Mouse (Mus musculus) ES-E14 (cell line): Measurements from ENCODE around the gene Ldb1.

Experiments used
- HCFC1 ChIP-seq: IDR thresholded peaks from 2 replicates; pipeline ENCODE4 v1.6.1; 2012; ENCODE audit warnings: low read length, inconsistent platforms, borderline replicate concordance; ENCODE audit not compliant: insufficient read depth
- MAFK ChIP-seq: IDR thresholded peaks from 2 replicates; pipeline ENCODE4 v1.6.1; 2014; ENCODE audit warnings: mild to moderate bottlenecking, low read depth, low read length, inconsistent platforms; ENCODE audit not compliant: insufficient read depth
- ZC3H11A ChIP-seq: IDR thresholded peaks from 2 replicates; pipeline ENCODE4 v1.6.1; 2012; ENCODE audit warnings: low read depth, mild to moderate bottlenecking, inconsistent platforms, low read length, borderline replicate concordance
- ZNF384 ChIP-seq: IDR thresholded peaks from 2 replicates; pipeline ENCODE4 v1.6.1; 2012; ENCODE audit warnings: low read depth, low read length, inconsistent platforms

- no peak for TF ChIP-seq HCFC1
- no peak for TF ChIP-seq MAFK
- no peak for TF ChIP-seq ZC3H11A
- no peak for TF ChIP-seq ZNF384
These were observed 15.8 kb upstream of the Ldb1 start for GRCm38 (mm10) chr19:46060845-46061244.
